Mouse (Mus musculus) embryonic facial prominence, embryonic 13.5 days (tissue): ENCODE measurements around the gene Limk1. TPM values are rescaled to one million over a fixed set of nuclear protein-coding genes. Genes with fewer than 3 reads are reported as not detected.

ENCODE experiments used
- ATAC-seq: fragments of 200-750 bp; cut with Nextera tagmentation; 2 replicates; pipeline ENCODE4 v1.8.0; 2017; ENCODE audit warnings: low read depth; ENCODE audit not compliant: insufficient number of reproducible peaks, insufficient read depth, low FRiP score, low TSS enrichment
- H3K27ac ChIP-seq: fragments of 300-500 bp; sonication (generic); 2 replicates; pipeline ENCODE4 v1.5.1; 2015; ENCODE audit warnings: moderate library complexity, mild to moderate bottlenecking, inconsistent platforms
- H3K27me3 ChIP-seq: fragments of 300-500 bp; sonication (generic); 2 replicates; pipeline ENCODE4 v1.6.1; 2015; ENCODE audit warnings: mild to moderate bottlenecking, inconsistent platforms
- H3K36me3 ChIP-seq: fragments of 300-500 bp; sonication (generic); 2 replicates; pipeline ENCODE4 v1.6.1; 2015; ENCODE audit warnings: mild to moderate bottlenecking, inconsistent platforms
- H3K4me1 ChIP-seq: fragments of 300-500 bp; sonication (generic); 2 replicates; pipeline ENCODE4 v1.6.1; 2015; ENCODE audit warnings: inconsistent platforms
- H3K4me2 ChIP-seq: fragments of 300-500 bp; sonication (generic); 2 replicates; pipeline ENCODE4 v1.6.1; 2015; ENCODE audit warnings: moderate library complexity, mild to moderate bottlenecking, inconsistent platforms
- H3K4me3 ChIP-seq: fragments of 300-500 bp; sonication (generic); 2 replicates; pipeline ENCODE4 v1.5.1; 2015; ENCODE audit warnings: mild to moderate bottlenecking, inconsistent platforms
- H3K9ac ChIP-seq: fragments of 300-500 bp; sonication (generic); 2 replicates; pipeline ENCODE4 v1.6.1; 2015; ENCODE audit warnings: mild to moderate bottlenecking, inconsistent platforms
- H3K9me3 ChIP-seq: fragments of 300-500 bp; sonication (generic); 2 replicates; pipeline ENCODE4 v1.6.1; 2016; ENCODE audit warnings: inconsistent platforms
- WGBS: fragments of 180-500 bp; shearing (Covaris S2); methylation state at CpG from one replicate; pipeline ENCODE4 v1.1.7; 2015; ENCODE audit warnings: mixed read lengths; 5-methylcytosine and 5-hydroxymethylcytosine counted together
- polyA plus RNA-seq: library from polyadenylated mRNA; unstranded; fragments of >200 nt; fragmentation: Nextera tagmentation; extraction: Ambion mirVana; gene quantifications from 2 replicates; pipeline ENCODE4 v1.2.1, GENCODE M21; 2015

The Limk1 gene
- polyA plus RNA-seq, 1 experiment from 2014 or later: 11.6 TPM

GRCm38 (mm10) chr5:134622069-134622468, 66.3 kb downstream of the Limk1 start:
- Histone ChIP-seq H3K4me1 (no peaks in the 10 kb centered on the region), H3K9ac (no peak overlapping the region), H3K4me2 (no peak overlapping the region), H3K27ac (no peak overlapping the region), H3K4me3 (no peak overlapping the region), H3K27me3 (no peaks in the 10 kb centered on the region), H3K9me3 (no peaks in the 10 kb centered on the region), H3K36me3 (peaks cover 100% of the 10 kb centered on the region)
- WGBS: 79% methylated on average over 2 of the region's 2 CpGs
- ATAC-seq: no peak

DNA sequence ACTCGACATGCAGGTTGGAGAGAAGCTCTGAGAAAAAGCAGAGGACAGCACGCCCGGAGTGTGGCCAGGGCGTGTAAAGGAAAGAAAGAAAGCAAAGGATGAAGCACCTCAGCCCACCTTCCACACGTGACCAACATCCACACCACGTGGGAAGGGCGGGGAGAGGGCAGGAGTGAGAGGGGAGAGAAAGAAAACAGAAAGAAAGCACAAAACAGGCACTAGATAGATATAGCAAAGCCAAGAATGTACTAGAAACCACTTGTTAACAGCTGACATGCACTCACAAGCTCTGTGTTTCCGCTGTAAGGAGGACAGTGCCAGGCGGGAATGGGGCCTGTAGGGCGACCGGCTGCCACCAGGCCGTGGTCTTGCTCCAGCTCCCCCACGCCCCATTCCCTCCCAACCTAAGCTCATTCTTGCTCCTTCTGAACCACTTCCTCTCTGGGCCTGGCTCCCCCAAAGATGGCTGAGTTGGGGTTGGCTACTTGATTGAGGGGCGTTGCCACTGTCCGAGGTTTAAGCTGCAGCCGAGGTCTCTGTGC, 67.2 kb downstream of the Limk1 start:
- no peak overlapping the region for H3K27ac ChIP-seq
- ATAC-seq: no peak
- no peak overlapping the region for H3K4me3 ChIP-seq
- no peaks in the 10 kb centered on the region for H3K4me1 ChIP-seq
- H3K9me3 ChIP-seq: no peaks in the 10 kb centered on the region
- H3K9ac ChIP-seq: no peak overlapping the region
- WGBS: 92% methylated on average over 16 of the region's 16 CpGs
- no peaks in the 10 kb centered on the region for H3K27me3 ChIP-seq
- peaks cover 96% of the 10 kb centered on the region for H3K36me3 ChIP-seq
- no peak overlapping the region for H3K4me2 ChIP-seq

DNA sequence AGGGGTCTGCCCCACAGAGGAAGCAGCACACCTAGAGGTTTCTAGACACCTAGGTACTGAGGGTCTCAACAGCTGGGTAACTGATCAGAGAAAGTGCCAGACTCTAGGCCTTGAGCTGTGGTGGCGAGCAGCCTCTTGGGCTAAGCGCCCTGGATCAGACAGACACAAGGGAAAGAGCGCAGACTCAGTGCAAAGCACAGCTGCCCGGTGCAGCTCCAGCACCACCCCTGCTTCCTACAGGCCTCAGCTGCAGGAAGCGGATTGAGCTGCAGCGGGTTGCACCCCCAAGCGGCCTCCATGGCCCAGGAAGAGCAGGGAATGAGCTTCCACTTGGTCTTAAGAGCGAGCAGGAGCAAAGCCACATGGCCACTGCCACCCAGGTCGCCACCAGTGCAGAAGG, 67.9 kb downstream of the Limk1 start:
- Histone ChIP-seq H3K4me1 (no peaks in the 10 kb centered on the region), H3K27me3 (no peaks in the 10 kb centered on the region), H3K27ac (no peak overlapping the region), H3K4me3 (no peak overlapping the region), H3K9me3 (no peaks in the 10 kb centered on the region), H3K9ac (no peak overlapping the region), H3K36me3 (peaks cover 95% of the 10 kb centered on the region), H3K4me2 (no peak overlapping the region)
- ATAC-seq: no peak
- WGBS: 94% methylated on average over 9 of the region's 9 CpGs

- Histone ChIP-seq H3K4me1 (no peaks in the 10 kb centered on the region), H3K9me3 (no peaks in the 10 kb centered on the region), H3K4me3 (no peak overlapping the region), H3K4me2 (no peak overlapping the region), H3K27ac (no peak overlapping the region), H3K27me3 (no peaks in the 10 kb centered on the region), H3K9ac (no peak overlapping the region), H3K36me3 (peaks cover 72% of the 10 kb centered on the region)
- ATAC-seq: no peak
- 57% methylated on average over 3 of the region's 3 CpGs for WGBS
Measured at GRCm38 (mm10) chr5:134617071-134617470, 71.3 kb downstream of the Limk1 start.

DNA sequence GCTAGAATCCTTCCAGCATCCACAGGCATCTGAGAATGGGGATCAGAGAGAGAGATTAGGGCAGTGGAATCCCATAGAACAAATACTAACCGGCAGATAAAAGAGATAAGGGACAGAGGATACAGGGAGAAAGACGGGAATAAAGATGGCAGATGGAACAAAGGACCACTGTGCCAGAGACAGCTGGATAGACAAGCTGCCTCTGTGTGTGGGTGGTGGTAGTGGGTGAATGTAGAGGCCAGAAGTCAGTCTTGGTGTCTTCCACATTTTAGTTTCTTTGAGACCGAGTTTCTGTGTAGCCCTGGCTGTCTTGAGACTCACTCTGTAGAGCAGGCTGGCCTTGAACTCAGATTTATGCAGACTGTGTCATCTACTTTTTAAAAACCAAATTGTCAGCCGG, 72.6 kb downstream of the Limk1 start:
- no peak overlapping the region for H3K4me2 ChIP-seq
- H3K4me3 ChIP-seq: no peak overlapping the region
- no peak for ATAC-seq
- H3K9me3 ChIP-seq: no peaks in the 10 kb centered on the region
- WGBS: 63% methylated on average over 4 of the region's 4 CpGs
- H3K4me1 ChIP-seq: no peaks in the 10 kb centered on the region
- H3K36me3 ChIP-seq: peaks cover 59% of the 10 kb centered on the region
- no peak overlapping the region for H3K9ac ChIP-seq
- no peak overlapping the region for H3K27ac ChIP-seq
- H3K27me3 ChIP-seq: no peaks in the 10 kb centered on the region

DNA sequence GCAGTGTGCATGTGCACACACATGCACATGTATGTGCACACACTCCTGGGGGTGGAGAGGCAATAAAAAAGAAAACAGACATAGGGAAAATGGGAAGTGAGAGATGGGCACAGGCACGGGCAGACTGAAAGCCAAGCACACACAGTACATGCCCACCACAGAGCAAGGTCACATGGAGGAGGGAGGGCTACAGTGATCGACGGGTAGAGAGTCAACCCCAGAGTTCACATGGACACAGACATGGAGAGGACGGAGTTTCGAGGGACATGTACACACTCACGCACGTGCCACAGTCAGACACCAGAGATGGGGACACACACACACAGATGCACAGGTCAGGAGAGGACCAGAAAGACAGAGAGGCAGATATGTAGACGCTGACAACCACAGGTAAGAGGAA, 73.0 kb downstream of the Limk1 start:
- Histone ChIP-seq H3K9me3 (no peaks in the 10 kb centered on the region), H3K4me1 (no peaks in the 10 kb centered on the region), H3K27me3 (no peaks in the 10 kb centered on the region), H3K4me2 (no peak overlapping the region), H3K9ac (no peak overlapping the region), H3K36me3 (peaks cover 55% of the 10 kb centered on the region), H3K4me3 (no peak overlapping the region), H3K27ac (no peak overlapping the region)
- ATAC-seq: no peak
- WGBS: 85% methylated on average over 8 of the region's 8 CpGs

DNA sequence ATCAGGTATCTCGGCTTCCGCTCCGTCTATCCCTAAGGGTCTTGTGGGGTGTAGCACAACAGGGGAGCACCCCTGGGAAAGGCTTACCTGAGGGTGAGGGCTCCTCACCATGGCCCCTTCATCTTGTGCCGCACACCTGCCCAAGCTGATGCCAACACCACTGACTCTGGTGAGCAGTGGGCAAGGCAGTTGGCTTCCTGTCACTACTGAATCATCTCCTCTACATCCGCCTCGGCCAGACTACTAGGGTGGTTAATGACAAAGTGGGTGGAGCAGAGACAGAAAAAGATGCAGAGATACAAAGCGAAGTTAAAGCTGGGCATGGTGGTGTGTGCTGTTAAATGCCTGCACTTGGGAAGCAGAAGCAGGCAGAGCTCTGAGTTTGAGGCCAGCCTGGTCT, 73.6 kb downstream of the Limk1 start, which contains the start of gene Lat2:
Gene Lat2 (minus strand): TSS at position 224 of the 400 bp plus-strand sequence.
- 86% methylated on average over 7 of the region's 7 CpGs for WGBS
- H3K4me3 ChIP-seq: no peak within 1 kb of the TSS
- no peak within 1 kb of the TSS for H3K9ac ChIP-seq
- H3K27me3 ChIP-seq: no peaks in the 10 kb centered on the region
- no peak within 1 kb of the TSS for H3K27ac ChIP-seq
- no peak within 1 kb of the TSS for H3K4me2 ChIP-seq
- H3K4me1 ChIP-seq: no peaks in the 10 kb centered on the region
- H3K9me3 ChIP-seq: no peaks in the 10 kb centered on the region
- ATAC-seq: no peak
- peaks cover 49% of the 10 kb centered on the region for H3K36me3 ChIP-seq

- no peaks in the 10 kb centered on the region for H3K4me1 ChIP-seq
- 92% methylated on average over 8 of the region's 8 CpGs for WGBS
- no peaks in the 10 kb centered on the region for H3K9me3 ChIP-seq
Measured at GRCm38 (mm10) chr5:134614296-134614695, 74.1 kb downstream of the Limk1 start.

DNA sequence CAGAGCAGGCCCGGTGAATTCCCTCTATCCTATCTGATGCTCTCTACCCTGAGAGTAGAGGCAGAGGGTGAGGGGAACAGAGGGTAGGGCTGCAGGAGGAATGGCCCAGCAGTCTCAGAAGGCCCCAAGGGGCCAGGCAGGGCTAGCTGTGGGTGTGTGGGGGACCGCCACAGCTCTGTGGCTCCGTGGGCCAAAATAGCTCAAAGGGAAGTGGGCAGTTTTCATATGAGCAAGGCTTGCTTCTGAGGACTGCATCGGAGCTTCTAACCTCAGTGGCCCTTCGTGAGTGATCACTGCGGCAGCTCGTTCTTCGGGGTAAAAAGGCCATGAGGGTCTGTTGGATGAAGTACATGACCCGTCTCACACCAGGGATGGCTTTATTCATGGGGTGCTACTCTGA, 74.7 kb downstream of the Limk1 start:
- no peak overlapping the region for H3K27ac ChIP-seq
- ATAC-seq: no peak
- H3K4me1 ChIP-seq: no peaks in the 10 kb centered on the region
- peaks cover 38% of the 10 kb centered on the region for H3K36me3 ChIP-seq
- no peaks in the 10 kb centered on the region for H3K9me3 ChIP-seq
- 81% methylated on average over 9 of the region's 9 CpGs for WGBS
- no peaks in the 10 kb centered on the region for H3K27me3 ChIP-seq
- H3K9ac ChIP-seq: no peak overlapping the region
- H3K4me2 ChIP-seq: no peak overlapping the region
- H3K4me3 ChIP-seq: no peak overlapping the region

More at GRCm38 (mm10) chr5:134614296-134614695, 74.1 kb downstream of the Limk1 start:
- no peak for ATAC-seq
- H3K36me3 ChIP-seq: peaks cover 44% of the 10 kb centered on the region
- H3K27ac ChIP-seq: no peak overlapping the region
- no peak overlapping the region for H3K4me2 ChIP-seq
- H3K27me3 ChIP-seq: no peaks in the 10 kb centered on the region
- no peak overlapping the region for H3K4me3 ChIP-seq
- H3K9ac ChIP-seq: no peak overlapping the region

DNA sequence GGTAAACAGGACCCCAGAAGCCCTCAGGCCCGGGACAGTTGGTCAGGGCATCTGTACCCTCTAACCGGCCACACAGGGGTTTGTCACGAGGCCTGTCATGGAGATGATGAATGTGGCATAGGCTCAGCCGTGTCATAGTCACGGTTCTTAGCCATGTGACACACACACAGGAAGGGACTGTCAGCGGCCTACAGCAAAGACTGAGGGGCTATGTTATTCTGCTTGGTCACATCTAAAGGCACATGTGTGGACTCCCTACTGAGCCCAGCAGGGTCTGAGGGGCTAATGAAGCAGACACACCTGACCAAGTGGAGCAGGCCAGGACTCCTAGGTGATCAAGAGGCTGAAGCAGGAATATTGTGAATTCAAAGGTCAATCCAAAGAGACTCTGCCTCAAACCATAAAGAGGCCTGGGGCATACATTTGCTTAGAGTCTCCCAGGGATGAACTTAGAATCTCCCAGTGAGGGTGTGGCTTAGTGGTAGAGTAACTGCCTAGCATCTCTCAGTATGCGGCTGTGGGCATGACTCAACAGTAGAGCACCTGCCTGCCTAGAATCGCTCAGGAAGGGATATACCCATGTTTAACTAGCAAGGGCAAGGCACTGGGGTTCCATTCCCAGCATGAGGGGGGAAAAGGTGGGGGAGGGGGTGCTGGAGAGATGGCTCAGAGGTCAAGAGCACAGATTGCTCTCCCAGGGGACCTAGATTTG, 76.4 kb downstream of the Limk1 start:
- no peak for ATAC-seq
- H3K36me3 ChIP-seq: peaks cover 21% of the 10 kb centered on the region
- 73% methylated on average over 8 of the region's 8 CpGs for WGBS
- H3K4me1 ChIP-seq: no peaks in the 10 kb centered on the region
- no peak overlapping the region for H3K9ac ChIP-seq
- H3K4me3 ChIP-seq: no peak overlapping the region
- H3K9me3 ChIP-seq: no peaks in the 10 kb centered on the region
- H3K27me3 ChIP-seq: no peaks in the 10 kb centered on the region
- H3K27ac ChIP-seq: no peak overlapping the region
- no peak overlapping the region for H3K4me2 ChIP-seq

- Histone ChIP-seq H3K9me3 (no peaks in the 10 kb centered on the region), H3K4me1 (no peaks in the 10 kb centered on the region), H3K36me3 (0 out of 2 replicates have a peak, but pooled peaks cover 11% of the 10 kb centered on the region), H3K27ac (no peak overlapping the region), H3K27me3 (no peaks in the 10 kb centered on the region), H3K4me3 (no peak overlapping the region), H3K9ac (no peak overlapping the region), H3K4me2 (no peak overlapping the region)
- WGBS: 83% methylated on average over 12 of the region's 12 CpGs
- ATAC-seq: no peak
Measured at GRCm38 (mm10) chr5:134609916-134610643, 78.3 kb downstream of the Limk1 start.

GRCm38 (mm10) chr5:134607121-134607520, 81.3 kb downstream of the Limk1 start:
- 53% methylated on average over 5 of the region's 5 CpGs for WGBS
- Histone ChIP-seq H3K4me1 (no peaks in the 10 kb centered on the region), H3K27me3 (no peaks in the 10 kb centered on the region), H3K27ac (no peak overlapping the region), H3K36me3 (no peaks in the 10 kb centered on the region), H3K9ac (no peak overlapping the region), H3K9me3 (no peaks in the 10 kb centered on the region), H3K4me3 (no peak overlapping the region), H3K4me2 (no peak overlapping the region)
- no peak for ATAC-seq
